Mouse (Mus musculus): ENCODE data around the gene Atp5s.

- no peak for TF ChIP-seq POLR2A (IDR thresholded peaks at IDR 0.05; ENCODE audit: control insufficient read depth, extremely low read depth, insufficient read depth, low read length, poor library complexity)
- TF ChIP-seq CTCF (IDR thresholded peaks at IDR 0.05; ENCODE audit: borderline replicate concordance, control insufficient read depth, extremely low read depth, insufficient read depth, low read length, poor library complexity) = no peak
Observed at GRCm38 (mm10) chr12:69767476-69768258, 42.9 kb downstream of the Atp5s start.
